Mouse (Mus musculus) hindbrain, embryonic 16.5 days (tissue): Measurements from ENCODE around the gene Brf1. TPM values are rescaled to one million over a fixed set of nuclear protein-coding genes. Genes with fewer than 3 reads are reported as not detected.

Experiments
- ATAC-seq: fragments of 200-750 bp; cut with Nextera tagmentation; 2 replicates; pipeline ENCODE4 v1.8.0; 2017; ENCODE audit warnings: moderate TSS enrichment, moderate library complexity
- H3K27ac ChIP-seq: fragments of 300-500 bp; sonication (generic); 2 replicates; pipeline ENCODE4 v1.5.1; 2014; ENCODE audit warnings: low read depth, mild to moderate bottlenecking, control low read depth, low read length, moderate library complexity
- H3K27me3 ChIP-seq: fragments of 300-500 bp; sonication (generic); replicated peaks from 2 replicates; pipeline ENCODE4 v1.6.1; 2014; ENCODE audit warnings: low read length; ENCODE audit not compliant: control insufficient read depth, insufficient read depth
- H3K36me3 ChIP-seq: fragments of 300-500 bp; sonication (generic); 2 replicates; pipeline ENCODE4 v1.6.1; 2014; ENCODE audit warnings: mild to moderate bottlenecking, low read length, moderate library complexity, mixed read lengths; ENCODE audit not compliant: control insufficient read depth, insufficient read depth
- H3K4me1 ChIP-seq: fragments of 300-500 bp; sonication (generic); 2 replicates; pipeline ENCODE4 v1.6.1; 2014; ENCODE audit warnings: low read depth, low read length; ENCODE audit not compliant: control insufficient read depth, insufficient read depth
- H3K4me2 ChIP-seq: fragments of 300-500 bp; sonication (generic); 2 replicates; pipeline ENCODE4 v1.6.1; 2014; ENCODE audit warnings: mild to moderate bottlenecking, low read length, control low read depth, moderate library complexity
- H3K4me3 ChIP-seq: fragments of 300-500 bp; sonication (generic); 2 replicates; pipeline ENCODE4 v1.5.1; 2014; ENCODE audit warnings: mild to moderate bottlenecking, low read length, control low read depth, moderate library complexity
- H3K9ac ChIP-seq: fragments of 300-500 bp; sonication (generic); 2 replicates; pipeline ENCODE4 v1.6.1; 2014; ENCODE audit warnings: low read depth, mild to moderate bottlenecking, control low read depth, low read length, moderate library complexity
- H3K9me3 ChIP-seq: fragments of 300-500 bp; sonication (generic); 2 replicates; pipeline ENCODE4 v1.6.1; 2014; ENCODE audit warnings: mild to moderate bottlenecking, low read length, moderate library complexity; ENCODE audit not compliant: control insufficient read depth
- WGBS: fragments of 180-500 bp; shearing (Covaris S2); extraction: QIAGEN DNeasy Blood & Tissue Kit; methylation state at CpG from one replicate; pipeline ENCODE4 v1.1.7; 2014; 5-methylcytosine and 5-hydroxymethylcytosine counted together
- microRNA-seq: library from miRNA; unstranded; fragments of <30 nt; microRNA quantifications from one replicate; pipeline ENCODE4, GENCODE M21; 2017
- polyA plus RNA-seq: library from polyadenylated mRNA; unstranded; fragments of >200 nt; fragmentation: Nextera tagmentation; extraction: Ambion mirVana; gene quantifications from 2 replicates; pipeline ENCODE4 v1.2.1, GENCODE M21; 2015

The Brf1 gene
- polyA plus RNA-seq, 1 experiment from 2014 or later: 40.5 TPM

- Histone ChIP-seq H3K9me3 (no peaks in the 10 kb centered on the region), H3K27ac (no peak overlapping the region), H3K4me2 (no peak overlapping the region), H3K4me3 (no peak overlapping the region), H3K36me3 (peaks cover 34% of the 10 kb centered on the region), H3K9ac (no peak overlapping the region), H3K27me3 (no peaks in the 10 kb centered on the region), H3K4me1 (no peaks in the 10 kb centered on the region)
- WGBS: 83% methylated on average over 16 of the region's 16 CpGs
- no peak for ATAC-seq
Observed at GRCm38 (mm10) chr12:112916698-112917400, 83.7 kb downstream of the Brf1 start.

DNA sequence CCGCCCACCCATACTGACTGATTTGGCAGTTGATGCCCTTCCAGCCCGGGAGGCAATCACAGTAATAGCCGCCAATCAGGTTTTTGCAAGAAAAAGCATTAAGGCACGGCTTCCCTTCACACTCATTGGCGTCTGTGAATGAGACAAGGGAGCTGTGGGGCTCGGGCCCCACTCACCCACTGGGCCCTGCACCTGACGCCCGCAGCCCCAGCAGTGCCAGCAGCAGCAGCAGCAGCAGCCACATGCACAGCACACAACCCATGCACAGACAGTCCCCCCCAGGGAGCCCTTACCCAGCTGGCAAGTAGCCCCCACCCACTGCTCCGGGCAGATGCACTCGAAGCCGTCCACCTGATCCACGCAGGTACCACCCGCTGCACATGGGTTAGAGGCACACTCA is 84.9 kb downstream of the Brf1 start:
- H3K4me3 ChIP-seq: no peak overlapping the region
- no peak overlapping the region for H3K4me2 ChIP-seq
- no peaks in the 10 kb centered on the region for H3K27me3 ChIP-seq
- H3K9ac ChIP-seq: no peak overlapping the region
- peaks cover 45% of the 10 kb centered on the region for H3K36me3 ChIP-seq
- WGBS: 52% methylated on average over 13 of the region's 13 CpGs
- no peak for ATAC-seq
- no peaks in the 10 kb centered on the region for H3K9me3 ChIP-seq
- no peak overlapping the region for H3K27ac ChIP-seq
- H3K4me1 ChIP-seq: no peaks in the 10 kb centered on the region

GRCm38 (mm10) chr12:112914527-112914926 is 86.0 kb downstream of the Brf1 start:
- ATAC-seq: no peak
- WGBS: 83% methylated on average over 11 of the region's 11 CpGs

GRCm38 (mm10) chr12:112912951-112913745 is 87.4 kb downstream of the Brf1 start:
- no peaks in the 10 kb centered on the region for H3K27me3 ChIP-seq
- no peak overlapping the region for H3K4me3 ChIP-seq
- no peak for ATAC-seq
- no peak overlapping the region for H3K9ac ChIP-seq
- no peaks in the 10 kb centered on the region for H3K4me1 ChIP-seq
- WGBS: 81% methylated on average over 28 of the region's 28 CpGs
- H3K36me3 ChIP-seq: peaks cover 54% of the 10 kb centered on the region
- H3K9me3 ChIP-seq: no peaks in the 10 kb centered on the region
- H3K27ac ChIP-seq: no peak overlapping the region
- no peak overlapping the region for H3K4me2 ChIP-seq

More at GRCm38 (mm10) chr12:112914527-112914926, 86.0 kb downstream of the Brf1 start:
- Histone ChIP-seq H3K9ac (no peak overlapping the region), H3K27ac (no peak overlapping the region), H3K36me3 (peaks cover 49% of the 10 kb centered on the region), H3K4me2 (no peak overlapping the region), H3K4me3 (no peak overlapping the region), H3K27me3 (no peaks in the 10 kb centered on the region), H3K9me3 (no peaks in the 10 kb centered on the region), H3K4me1 (no peaks in the 10 kb centered on the region)

DNA sequence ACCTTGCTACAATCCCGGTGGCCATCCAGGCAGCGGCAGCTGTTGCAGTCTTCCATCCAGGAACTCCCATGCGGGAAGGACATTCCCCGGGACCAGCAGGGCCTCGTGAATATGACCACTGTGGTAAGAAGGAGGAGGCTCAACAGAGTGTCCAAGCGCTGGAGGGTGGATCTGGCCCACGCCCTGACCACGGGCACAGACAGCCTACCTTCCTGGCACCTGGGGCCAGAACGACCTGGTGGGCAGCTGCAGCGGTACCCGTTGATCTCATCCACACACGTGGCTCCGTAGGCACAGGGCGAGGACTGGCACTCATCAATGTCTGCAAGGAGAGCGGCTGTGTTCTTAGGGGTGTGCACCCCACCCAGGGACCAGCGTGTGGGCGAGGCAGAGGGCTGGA is 88.8 kb downstream of the Brf1 start:
- no peak for ATAC-seq
- H3K27ac ChIP-seq: no peak overlapping the region
- H3K4me3 ChIP-seq: no peak overlapping the region
- H3K9ac ChIP-seq: no peak overlapping the region
- H3K36me3 ChIP-seq: peaks cover 54% of the 10 kb centered on the region
- no peak overlapping the region for H3K4me2 ChIP-seq
- no peaks in the 10 kb centered on the region for H3K4me1 ChIP-seq
- WGBS: 95% methylated on average over 17 of the region's 17 CpGs
- no peaks in the 10 kb centered on the region for H3K9me3 ChIP-seq
- H3K27me3 ChIP-seq: no peaks in the 10 kb centered on the region

Small RNA genes lying within 50 kb of the gene (microRNA-seq; reads per million reads assigned to microRNA genes)
- gene Mir6941: 0.83 reads per million

Other genes with a start within 250 kb of the Brf1 start
- gene Pld4, start 240.0 kb downstream of the Brf1 start, polyA plus RNA-seq: 5.6 and 7.0 TPM in 2 replicates
- gene Ahnak2, start 198.0 kb downstream of the Brf1 start, polyA plus RNA-seq: 3.4 and 3.7 TPM in 2 replicates
- gene Clba1, start 191.8 kb downstream of the Brf1 start, polyA plus RNA-seq: 21.7 and 24.2 TPM in 2 replicates
- gene Cdca4, start 171.3 kb downstream of the Brf1 start, polyA plus RNA-seq: 31.3 and 36.7 TPM in 2 replicates
- gene Gpr132, start 132.5 kb downstream of the Brf1 start, polyA plus RNA-seq: 0.08 TPM in 1 of 2 replicates, not detected in the other
- 10.7 and 11.1 TPM in 2 replicates for gene Jag2, start 70.9 kb downstream of the Brf1 start, polyA plus RNA-seq
- gene Nudt14, start 58.6 kb downstream of the Brf1 start, polyA plus RNA-seq: 54.2 and 57.3 TPM in 2 replicates
- 54.3 and 55.8 TPM in 2 replicates for gene Btbd6, start 24.2 kb downstream of the Brf1 start, polyA plus RNA-seq
- gene Pacs2, start 13.8 kb upstream of the Brf1 start, polyA plus RNA-seq: 20.4 and 27.8 TPM in 2 replicates
- not detected in 2 replicates for gene Tex22, start 73.8 kb upstream of the Brf1 start, polyA plus RNA-seq
- 13.4 and 14.6 TPM in 2 replicates for gene Mta1, start 97.6 kb upstream of the Brf1 start, polyA plus RNA-seq
- 342 and 346 TPM in 2 replicates for gene Crip2, start 139.5 kb upstream of the Brf1 start, polyA plus RNA-seq
- 29.8 and 40.7 TPM in 2 replicates for gene Crip1, start 145.6 kb upstream of the Brf1 start, polyA plus RNA-seq
- gene Tedc1, start 155.7 kb upstream of the Brf1 start, polyA plus RNA-seq: 14.5 and 18.3 TPM in 2 replicates
- gene Tmem121, start 185.2 kb upstream of the Brf1 start, polyA plus RNA-seq: 50.8 and 52.2 TPM in 2 replicates